Mouse (Mus musculus) retina, postnatal 1 day (tissue): ENCODE measurements around the gene Dcaf17.

Experiments
- DNase-seq: peaks from one replicate; pipeline ENCODE4 v3.0.0-alpha.2; 2012

Dcaf17 gene

DNA sequence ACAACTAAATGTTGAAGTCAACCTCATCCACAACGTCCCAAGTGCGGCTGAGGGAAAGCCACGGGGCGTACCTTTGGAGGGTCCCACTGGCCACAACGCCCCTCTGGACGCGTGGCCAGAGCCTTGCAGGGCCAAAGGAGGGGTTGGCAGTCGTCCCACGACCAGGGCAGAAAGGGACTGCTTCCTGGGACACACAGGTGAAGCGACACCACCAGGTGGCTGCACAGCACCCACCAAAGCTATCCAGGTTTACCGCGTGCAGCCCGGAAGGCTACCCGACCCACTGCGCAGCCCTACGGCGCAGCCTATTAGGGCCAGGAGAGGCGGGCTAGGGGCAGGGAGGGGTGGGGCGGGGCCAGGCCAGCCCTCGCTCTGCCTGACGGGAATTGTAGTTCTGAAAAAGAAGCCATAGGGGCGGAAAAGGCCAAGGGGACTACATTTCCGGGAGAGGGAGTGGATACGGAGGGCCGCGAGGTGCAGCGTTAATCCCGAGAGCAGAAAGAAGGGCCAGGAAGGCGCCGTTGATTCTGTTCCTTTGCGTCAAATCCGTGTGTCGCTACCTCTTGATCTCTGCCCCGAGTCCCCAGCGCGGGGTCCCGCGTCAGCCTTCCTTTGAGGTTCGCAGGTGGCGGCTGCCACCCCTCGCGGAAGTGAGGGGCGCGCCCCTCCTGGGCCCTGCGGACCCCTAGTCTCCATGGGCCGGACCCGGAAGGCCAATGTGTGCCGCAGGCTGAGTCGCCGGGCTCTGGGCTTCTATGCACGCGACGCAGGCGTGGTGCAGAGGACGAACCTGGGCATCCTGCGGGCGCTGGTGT, at the start of gene Dcaf17, which contains the start of gene Mettl8:
TSS of gene Dcaf17 (plus strand) at position 29 of the 815 bp plus-strand sequence.
TSS of gene Mettl8 (minus strand) at position 284 of the 815 bp plus-strand sequence.
- DNase-seq = peak; percentile 98

DNA sequence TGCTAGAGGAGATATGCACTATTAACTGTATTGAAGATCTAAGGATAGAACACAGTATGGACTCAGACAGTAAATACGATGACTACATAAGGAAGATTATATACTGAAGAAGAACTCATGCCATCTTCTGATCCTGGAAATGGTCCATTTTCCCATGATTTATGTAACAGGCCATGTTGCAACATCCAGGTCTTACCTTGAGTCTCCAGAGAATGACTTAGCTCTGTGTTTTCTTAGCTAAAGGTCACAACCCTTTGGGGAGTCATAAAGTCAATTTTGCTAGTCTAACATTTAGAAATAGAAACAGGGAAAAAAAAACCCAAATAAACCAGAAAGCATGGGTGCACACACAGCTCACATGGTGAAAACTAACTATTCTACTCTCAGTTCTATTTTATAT, 43.3 kb upstream of the Dcaf17 start:
- DNase-seq = no peak

DNA sequence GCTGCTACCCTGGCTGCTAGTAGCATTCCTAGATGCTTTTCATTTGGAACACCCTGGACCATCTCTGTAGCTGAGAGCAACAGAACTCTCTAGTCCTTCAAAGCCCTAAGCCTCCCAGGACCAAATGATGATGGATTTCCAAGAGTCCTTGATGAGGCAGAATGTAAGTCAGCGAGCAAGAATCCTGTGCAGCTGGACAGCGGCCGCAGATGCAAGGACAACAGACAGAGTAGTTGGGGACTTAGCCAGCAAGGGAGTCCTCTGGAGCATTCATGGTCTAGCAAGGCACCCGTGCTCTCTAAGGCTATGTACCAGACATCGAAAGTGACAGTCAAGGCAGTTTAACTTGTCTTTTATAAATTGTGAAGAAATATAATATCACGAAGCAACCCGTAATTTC, 41.6 kb upstream of the Dcaf17 start:
- no peak for DNase-seq

DNA sequence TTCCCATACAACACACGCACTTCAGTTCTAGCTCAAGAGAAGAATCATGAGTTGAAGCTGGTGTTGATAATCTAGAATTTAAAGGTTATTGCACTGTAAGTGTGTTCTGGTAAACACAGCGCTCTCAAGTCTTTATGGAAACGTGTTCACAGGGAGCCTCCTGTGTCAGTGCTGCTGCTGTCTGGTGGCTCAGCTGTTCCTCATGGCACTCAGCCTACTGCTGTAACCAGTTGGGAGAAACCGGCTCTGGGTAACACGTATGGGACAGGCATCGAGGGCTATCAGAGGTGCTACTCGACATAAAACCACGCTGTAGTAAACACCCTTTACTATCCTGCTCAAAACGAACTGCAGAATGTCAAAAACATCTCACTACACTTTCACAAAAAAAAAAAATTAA, 35.9 kb upstream of the Dcaf17 start:
- DNase-seq = peak; percentile 10

DNA sequence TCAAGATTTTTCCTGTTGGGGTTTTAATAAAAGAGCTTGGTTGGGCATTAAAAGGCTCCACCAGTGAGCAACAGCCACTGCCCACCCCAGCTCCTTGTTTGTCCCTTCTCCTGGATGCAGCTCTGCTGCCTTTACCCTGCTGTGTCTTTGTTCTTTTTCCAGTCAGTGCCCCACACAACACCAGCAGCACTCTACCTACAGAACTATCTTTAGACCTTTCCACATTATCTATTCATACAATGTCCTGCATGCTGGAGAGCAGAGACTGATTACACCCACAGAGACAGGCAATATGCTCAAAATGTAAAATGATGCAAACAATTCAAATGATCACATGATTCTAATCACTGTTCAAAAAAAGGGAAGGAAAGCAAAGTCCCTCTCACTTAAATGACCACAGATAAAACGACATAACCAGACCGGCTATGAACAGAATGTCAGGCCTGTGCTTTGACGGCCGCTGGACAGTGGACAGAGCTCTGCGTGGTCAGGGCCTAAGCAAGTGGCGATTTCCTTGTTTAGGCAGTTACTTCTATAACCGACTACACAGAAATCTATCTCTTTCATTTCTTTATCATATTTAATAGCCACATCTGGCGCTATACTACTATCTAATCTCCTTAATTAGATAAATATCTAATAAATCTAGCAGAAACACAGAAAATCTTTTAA, 35.3 kb upstream of the Dcaf17 start:
- no peak for DNase-seq

DNA sequence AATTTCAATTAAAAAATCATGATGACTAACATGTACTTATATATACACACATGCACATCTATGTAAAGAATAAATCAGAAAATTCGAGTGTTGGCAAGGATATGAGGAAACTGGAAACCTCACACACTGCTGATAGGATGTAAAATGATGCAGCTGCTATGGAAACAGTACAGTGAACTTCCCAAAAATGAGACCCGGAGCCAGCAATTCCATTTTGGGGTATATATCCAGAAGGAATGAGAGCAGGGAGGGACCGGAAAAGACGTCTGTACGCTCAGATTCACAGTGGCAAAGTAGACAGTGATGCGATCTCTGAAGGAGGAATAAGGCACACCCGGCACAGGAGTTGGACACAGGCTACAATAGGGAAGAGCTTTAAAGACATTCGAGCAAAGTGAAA, 34.5 kb upstream of the Dcaf17 start:
- no peak for DNase-seq

DNA sequence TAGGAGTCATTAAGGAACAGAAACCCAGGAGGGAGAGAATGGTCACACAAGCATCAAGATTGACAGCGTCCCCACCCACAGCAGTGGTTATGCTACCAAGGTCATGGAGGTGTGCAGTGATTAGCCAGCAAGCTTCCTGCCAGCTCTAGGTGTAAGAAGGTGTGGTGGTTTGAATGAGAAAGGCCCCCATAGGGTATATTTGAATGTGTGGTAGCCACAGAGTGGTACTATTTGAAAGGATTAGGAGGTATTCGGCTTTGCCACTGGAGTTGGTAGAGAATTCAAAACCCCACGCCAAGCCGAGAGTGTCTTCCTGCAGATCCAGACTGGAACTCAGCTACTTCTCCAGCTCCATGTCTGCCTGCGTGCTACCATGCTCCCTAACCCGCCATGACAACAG, 32.1 kb upstream of the Dcaf17 start:
- DNase-seq = no peak

DNA sequence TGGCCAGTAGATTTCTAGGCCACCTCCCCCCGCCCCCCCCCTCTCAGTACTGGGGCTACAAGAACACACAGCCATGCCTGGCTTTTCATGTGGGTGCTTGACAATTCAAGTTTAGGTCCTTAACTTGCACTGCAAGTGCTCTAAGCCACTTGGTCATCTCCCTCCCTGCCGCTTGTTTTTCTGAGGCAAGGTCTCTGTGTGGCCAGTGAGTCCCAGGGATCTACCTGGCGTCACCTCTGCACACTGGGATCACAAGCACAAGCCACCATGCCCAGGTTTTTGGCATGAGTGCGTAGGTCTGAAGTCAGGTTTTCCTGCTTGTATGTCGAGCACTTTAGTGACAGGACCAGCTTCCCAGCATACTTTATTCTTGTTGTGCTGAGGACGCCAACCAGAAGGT, 31.1 kb upstream of the Dcaf17 start:
- DNase-seq = no peak

DNA sequence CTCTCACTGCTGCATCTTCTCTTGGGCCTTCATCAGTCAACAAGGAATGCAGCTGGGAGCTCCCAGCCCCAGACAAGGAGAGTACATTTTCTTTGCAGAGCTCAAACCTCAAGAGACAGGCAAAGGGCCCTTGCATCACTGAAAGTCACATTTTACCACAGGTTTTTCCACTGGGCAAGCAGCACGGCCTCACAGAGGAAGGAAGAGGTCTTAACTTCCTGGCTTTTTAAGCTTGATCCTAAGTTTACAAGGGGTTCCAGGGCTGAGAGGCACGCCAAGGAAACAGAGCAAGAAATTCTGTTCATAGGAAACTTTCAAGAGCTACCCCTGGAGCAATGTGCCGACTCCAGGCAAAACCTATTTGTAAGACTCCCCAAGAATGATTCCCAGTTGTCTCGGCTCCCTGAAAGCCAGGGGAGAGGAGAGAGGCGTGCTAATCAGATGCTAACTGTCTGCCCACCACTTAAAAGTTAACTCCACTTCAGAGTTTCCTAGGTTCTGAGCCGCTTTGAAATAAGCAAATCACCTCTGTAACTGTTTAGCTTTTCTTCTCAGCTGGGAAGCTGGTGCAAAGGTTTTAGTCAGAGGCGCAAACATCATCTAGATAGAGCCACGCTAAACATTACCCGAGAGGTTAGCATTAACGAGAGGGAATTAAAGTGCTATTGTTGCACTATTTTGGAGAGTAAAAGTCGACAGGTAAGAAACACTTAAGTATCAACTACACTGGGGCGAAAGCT, 29.4 kb upstream of the Dcaf17 start:
- DNase-seq = no peak

DNA sequence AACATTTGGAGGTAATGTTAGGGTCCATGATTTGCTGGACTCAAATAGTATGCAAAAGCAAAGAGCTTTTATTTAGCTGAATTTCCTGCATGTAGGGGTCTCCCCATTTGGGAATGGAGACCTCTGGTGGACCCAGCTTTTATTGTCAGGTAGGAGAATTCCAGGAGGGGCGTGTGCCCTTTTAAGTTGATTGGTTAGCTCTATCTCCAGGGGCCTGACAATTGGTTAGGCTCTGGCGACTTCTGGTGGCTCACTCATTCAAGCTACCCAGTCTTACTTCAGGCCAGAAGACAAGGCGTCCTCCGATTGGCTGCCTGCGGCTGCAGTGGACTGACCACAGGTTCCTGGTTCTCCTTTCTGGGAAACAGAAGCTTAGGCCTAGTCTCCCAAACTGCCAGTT, 28.3 kb upstream of the Dcaf17 start:
- peak; percentile 65 for DNase-seq

DNA sequence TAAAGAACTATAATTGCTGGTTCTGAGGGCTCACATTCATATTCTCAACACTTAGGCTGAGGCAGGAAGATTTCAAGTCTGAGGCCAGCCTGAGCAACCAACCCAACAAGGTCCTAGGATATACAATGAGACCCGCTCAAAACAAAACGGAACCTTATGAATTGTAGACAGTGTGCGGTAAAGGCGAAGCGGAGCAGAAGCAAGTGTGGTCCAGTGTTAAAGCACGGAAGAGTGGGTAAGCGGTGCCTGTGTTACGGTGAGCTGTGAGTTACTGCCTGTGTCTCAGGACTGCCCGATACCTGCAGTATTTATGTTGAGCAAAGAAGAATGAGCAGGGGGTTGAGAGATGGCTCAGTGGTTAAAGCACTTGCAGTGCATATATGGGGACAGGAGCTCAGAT, 27.5 kb upstream of the Dcaf17 start:
- DNase-seq = no peak

DNA sequence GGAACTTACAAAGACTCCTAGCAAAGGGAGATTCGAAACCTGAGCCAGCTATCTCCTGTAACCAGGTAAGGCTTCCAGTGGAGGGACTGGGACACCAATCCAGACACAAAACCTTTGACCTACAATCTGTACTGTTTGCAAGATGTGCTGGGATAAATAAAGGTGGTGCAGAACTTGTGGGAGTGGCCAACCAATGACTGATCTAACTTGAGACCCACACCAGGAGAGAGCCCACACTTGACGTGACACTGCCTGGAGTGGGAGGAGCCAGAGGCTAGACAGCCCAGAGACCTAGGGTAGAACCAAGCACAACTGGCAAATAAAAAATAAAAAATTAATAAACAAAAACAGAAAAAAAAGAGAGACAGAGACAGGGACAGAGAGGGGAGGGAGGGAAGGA, 24.5 kb upstream of the Dcaf17 start:
- DNase-seq = no peak

DNA sequence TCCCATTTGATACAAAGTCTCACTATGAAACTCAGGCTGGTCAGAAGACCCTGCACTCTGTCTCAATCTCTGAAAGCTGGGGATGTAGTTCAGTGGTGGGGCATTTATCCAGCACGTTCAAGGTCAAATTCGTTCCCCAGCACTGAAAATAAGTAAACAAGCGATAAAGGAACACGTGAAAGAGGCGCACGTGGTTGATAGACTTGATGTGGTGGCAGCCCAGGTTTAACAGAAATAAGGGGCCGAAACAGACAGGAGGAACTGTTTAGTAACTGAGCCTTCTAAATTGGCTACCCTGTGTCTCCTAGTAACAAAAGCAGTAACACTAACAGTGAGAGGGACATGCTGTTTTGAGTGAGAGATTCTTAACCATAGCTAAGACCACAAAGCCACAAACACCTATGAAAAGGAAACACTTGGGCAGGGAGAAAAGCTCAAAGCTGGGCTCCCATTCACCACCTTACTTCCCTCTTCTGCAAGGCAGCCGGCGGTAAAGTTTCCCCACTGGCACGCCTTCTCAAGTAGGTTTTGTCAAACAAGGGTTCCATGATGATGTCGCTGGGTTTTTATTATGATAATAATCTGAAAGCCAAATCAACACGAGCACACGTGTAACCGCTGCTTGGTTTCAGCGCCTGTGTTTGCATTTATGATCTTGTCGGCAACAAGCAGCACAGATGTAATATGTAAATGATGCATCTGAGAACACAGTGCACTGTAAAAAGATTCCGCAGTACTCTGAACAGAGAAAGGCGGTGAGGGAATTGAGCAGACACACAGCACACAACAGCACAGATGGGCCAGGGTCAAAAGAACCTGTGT, 22.9 kb upstream of the Dcaf17 start:
- DNase-seq = no peak

DNA sequence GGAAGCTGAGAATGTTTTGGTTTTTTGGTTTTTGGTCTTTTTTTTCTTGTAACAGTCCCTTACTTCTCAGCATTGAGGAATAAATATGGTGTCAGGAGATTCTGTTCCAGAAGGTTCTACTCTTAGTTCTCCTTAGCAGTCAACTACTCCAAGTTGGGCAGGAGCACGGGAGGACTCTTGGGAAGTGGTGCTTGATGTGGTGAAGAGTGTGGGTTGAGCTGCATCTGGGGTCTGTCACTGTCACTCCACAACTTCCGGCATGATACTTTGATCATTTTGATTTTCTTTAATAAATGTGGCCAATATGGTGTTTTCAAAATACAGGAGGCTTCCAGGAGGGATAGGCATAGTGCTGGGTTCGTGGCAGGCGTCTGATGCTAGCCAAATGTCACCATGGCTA, 22.1 kb upstream of the Dcaf17 start:
- DNase-seq = no peak

DNA sequence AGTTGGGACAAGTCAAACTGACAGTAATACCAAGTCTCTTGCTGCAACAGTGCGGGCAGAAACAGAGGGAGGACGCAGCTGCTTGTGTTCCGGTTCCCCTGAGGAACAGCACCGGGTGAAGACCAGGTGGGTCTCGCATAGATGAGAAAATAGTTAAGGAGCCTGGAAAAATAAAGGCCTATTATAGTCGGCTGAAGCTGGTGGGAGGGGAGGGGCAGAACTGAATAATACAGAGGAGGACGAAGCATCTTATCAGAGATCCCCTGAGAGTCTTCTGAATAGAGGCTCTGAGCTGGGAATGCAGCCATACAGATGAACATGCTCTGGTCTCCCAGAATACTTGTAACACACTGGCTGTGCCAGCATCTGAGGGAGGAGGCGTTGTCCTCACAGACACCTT, 21.1 kb upstream of the Dcaf17 start:
- DNase-seq = no peak

DNA sequence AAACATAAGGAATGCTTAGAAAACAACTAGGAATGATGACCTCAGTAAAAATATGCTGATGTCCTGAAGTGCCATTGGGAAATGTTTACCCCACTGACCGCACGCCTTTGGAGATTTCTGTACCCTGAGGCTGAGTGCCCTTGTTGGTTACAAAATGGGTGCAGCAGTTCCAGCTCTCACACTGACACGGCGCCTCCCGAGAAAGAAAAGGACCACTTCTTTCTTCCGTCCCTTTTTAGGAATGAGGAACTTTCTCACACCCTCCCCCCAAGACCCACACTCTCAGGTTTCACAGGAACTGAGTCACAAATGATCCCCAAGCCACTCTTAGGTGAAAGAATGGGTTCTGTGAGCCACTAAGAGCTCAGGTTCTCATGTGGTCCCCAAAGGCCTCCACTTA, 17.7 kb upstream of the Dcaf17 start:
- DNase-seq = no peak

DNA sequence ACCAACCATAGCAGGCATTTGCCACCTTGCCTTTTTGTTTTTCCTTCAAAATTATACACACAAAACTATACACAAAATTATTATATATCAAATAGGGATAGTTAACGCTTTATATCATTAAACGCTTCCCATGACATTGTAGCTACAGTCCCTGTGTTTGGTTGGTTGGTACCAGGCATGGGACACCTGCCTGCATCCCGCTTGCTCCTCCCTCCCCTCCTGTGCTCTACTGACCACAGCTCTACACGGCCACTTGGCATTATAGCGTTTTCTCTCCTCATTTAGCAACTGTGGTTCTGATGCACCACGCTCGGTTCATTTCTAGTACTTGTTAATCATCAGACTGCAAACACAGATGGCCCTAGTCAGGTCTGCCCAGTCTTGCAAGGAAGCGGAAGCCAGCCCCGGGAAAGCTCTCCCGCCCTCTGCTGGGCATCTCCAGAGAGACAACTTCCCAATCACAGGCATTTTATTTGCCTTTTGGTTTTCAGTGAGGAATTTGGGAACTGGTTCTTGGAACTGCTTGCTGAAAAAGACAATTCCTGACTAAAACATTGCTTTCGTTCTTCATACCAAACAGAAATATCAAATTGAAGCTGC, 15.5 kb upstream of the Dcaf17 start:
- DNase-seq = peak; percentile 80

DNA sequence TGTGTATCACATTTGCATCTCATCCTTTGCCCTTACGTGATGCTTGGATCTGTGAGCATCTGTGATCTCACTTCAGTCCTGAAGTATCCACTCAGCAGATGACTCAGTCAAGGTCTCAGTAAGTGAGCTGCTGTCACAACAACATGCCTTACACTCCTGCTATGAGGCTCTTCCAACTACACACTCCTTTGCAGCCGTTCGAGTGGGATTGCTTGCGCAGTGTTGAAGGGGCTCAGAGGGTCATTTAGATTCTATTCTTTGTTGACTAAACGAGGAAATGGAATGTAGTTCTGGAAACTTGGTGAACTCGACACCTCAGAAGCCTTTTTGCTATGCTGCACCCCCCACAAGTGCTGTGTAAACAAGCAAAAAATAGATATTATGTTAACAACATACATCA, 9.0 kb upstream of the Dcaf17 start:
- no peak for DNase-seq

DNA sequence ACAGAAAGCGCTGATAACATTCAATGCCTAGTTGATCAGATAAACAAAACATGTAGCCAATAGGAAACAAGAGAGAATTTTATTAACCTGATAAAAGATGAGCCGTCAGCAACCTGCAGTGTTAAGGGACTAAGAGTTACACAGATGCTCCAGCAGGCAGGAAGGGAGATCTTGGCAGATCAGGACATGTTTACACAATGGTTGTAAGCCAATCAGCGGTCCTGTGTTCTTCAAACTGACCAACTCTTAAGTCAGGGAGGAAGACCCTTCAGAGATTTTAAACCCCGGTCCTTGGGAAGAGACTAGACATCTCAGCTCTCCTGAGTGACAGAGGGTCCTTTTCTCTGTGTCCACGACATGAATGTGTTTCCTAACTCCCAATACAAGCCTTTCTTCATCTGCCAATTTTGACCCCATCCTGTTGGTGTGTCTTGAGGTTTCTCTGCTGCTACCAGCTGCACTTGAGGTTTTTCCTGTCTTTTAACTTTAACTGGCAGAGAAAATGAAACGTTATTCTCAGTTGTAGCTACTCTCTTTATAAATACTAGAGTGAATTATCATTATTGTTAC, 8.3 kb upstream of the Dcaf17 start:
- no peak for DNase-seq

DNA sequence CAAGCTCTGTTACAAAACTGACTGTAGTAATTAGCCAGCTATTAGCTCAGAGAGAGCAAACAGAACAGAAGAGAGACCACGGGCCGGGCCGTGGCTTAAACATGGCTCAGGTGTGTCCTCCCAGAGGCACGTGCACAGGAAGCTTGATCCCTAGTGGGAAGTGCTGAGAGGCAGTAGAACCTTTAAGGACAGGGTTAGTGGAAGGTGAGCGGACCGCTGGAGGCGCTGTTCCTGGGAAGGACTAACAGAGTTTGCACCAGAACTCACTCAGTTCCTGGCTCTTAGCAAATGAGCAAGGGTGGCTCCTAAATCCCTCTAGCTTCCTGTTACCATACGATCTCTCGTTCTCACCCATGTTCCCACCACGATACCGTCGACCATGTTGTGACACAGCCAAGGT, 6.2 kb upstream of the Dcaf17 start:
- no peak for DNase-seq

DNA sequence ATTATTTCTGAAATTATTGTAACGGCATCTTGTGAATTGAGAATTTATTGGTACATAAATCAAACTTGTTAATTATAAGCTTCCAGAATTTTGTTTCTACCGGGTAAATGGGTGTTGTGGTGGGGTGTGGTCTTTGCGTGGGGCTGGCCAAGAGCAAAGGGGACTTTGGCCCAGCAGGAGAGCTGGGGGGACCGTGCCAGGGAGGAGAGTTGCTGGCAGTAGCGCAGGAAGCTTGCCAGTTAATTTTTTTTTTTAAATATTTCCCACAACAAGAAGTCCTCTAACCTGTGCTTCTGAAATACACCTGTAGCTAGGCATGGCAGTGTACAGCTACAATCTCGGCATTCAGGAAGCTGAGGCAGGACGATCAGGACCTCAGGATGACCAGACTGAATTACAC, 4.6 kb upstream of the Dcaf17 start:
- no peak for DNase-seq

DNA sequence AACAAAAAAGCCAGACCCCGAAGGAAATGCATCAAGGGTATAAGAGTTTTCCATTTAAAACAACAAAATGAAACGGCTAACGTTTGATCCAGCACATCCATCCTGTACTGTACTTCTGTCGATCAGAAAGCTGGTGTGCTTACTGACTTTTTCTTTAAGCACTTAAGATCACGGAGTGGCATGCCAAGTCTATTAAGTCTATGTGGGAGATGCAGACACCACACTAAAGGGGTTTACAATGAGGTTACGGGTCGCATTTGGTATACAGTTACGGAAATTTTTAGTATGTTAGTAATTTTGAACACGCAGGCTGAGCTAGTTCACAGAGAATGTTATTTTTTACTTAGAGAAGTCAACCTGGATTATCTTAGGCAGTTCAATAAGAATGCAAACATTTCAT, 412 bp upstream of the Dcaf17 start:
- no peak for DNase-seq
